Mouse (Mus musculus) thymus, postnatal 10 days (tissue): ENCODE measurements at regions not wholly inside any gene's neighbourhood (a gene's known extent, or its start where the extent isn't known, plus 50 kb on each side); places are given as distances from the start of the nearest gene placed in this dataset.

Experiments used
- DNase-seq, 2 experiments: peaks; one replicate each; pipeline ENCODE4 v3.0.0; 2021; ENCODE audit warnings: low spot score in 2 of 2

GRCm38 (mm10) chr8:10906353-10906752 lies 101.9 kb downstream of the Irs2 start:
- no peak for DNase-seq

- DNase-seq = no peak
Measured at GRCm38 (mm10) chr8:10905761-10906160, 102.5 kb downstream of the Irs2 start.

- no peak for DNase-seq
Measured at GRCm38 (mm10) chr8:10903957-10904356, 104.3 kb downstream of the Irs2 start.

GRCm38 (mm10) chr8:10901954-10902353 lies 106.3 kb downstream of the Irs2 start:
- DNase-seq = no peak

GRCm38 (mm10) chr8:10901014-10901413 lies 107.2 kb downstream of the Irs2 start:
- DNase-seq = no peak

- DNase-seq = no peak
Measured at GRCm38 (mm10) chr8:10899581-10900155, 108.6 kb downstream of the Irs2 start.

GRCm38 (mm10) chr8:10898562-10899527 lies 109.4 kb downstream of the Irs2 start:
- DNase-seq = no peak

- no peak for DNase-seq
Measured at GRCm38 (mm10) chr8:10897573-10897972, 110.7 kb downstream of the Irs2 start.

GRCm38 (mm10) chr8:10895178-10895577 lies 113.1 kb downstream of the Irs2 start:
- no peak for DNase-seq

- no peak for DNase-seq
Measured at GRCm38 (mm10) chr8:10894306-10894705, 114.0 kb downstream of the Irs2 start.

GRCm38 (mm10) chr8:10893709-10894108 lies 114.5 kb downstream of the Irs2 start:
- DNase-seq = no peak

GRCm38 (mm10) chr8:10891906-10892305 lies 116.4 kb downstream of the Irs2 start:
- no peak for DNase-seq

- no peak for DNase-seq
Measured at GRCm38 (mm10) chr8:10891440-10891839, 116.8 kb downstream of the Irs2 start.

GRCm38 (mm10) chr8:10885452-10885851 lies 122.8 kb downstream of the Irs2 start:
- DNase-seq = no peak

GRCm38 (mm10) chr8:10883418-10883817 lies 124.8 kb downstream of the Irs2 start:
- DNase-seq = no peak

GRCm38 (mm10) chr8:10882381-10882780 lies 125.9 kb downstream of the Irs2 start:
- DNase-seq = no peak

- DNase-seq = no peak
Measured at GRCm38 (mm10) chr8:10879883-10880282, 128.4 kb downstream of the Irs2 start.

GRCm38 (mm10) chr8:10879049-10879847 lies 129.0 kb downstream of the Irs2 start:
- no peak for DNase-seq

- DNase-seq = no peak
Measured at GRCm38 (mm10) chr8:10878371-10878770, 129.9 kb downstream of the Irs2 start.

GRCm38 (mm10) chr8:10875170-10875569 lies 133.1 kb downstream of the Irs2 start:
- no peak for DNase-seq

GRCm38 (mm10) chr8:10871451-10871850 lies 136.8 kb downstream of the Irs2 start:
- DNase-seq = no peak

- no peak for DNase-seq
Measured at GRCm38 (mm10) chr8:10870423-10871055, 137.7 kb downstream of the Irs2 start.
